Mouse (Mus musculus): ENCODE measurements around the gene Mmp7. TPM values are rescaled to one million over a fixed set of nuclear protein-coding genes. Genes with fewer than 3 reads are reported as not detected.

The Mmp7 gene
- polyA plus RNA-seq, 1 experiment = not detected

DNA sequence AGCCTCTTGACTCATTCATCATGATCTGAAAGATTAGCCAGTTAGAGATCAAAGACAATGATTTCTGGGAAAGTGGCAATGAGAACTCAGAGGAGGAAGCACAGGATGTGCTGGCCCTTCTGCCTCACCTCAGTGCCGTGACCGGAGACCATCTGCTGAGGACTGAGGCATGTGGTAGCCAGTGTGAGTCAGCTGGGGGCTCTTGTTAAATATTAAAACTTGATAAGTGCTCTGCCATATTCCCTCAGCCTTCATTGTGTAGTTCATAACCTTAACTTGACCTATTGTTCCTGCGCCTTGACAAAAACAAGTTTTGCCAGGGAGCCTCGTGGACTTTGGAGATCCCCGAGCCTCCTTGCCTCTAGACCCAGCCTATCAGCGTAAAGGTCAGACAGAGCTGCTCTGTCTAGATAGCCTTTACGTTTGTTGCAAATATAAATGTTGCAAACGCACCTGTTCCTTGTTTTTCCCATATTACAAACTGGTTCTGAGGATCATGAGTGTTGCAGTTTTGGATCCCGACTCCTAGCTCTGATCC, 9.7 kb upstream of the Mmp7 start:
- Histone ChIP-seq H3ac (ENCODE audit: control insufficient read depth, insufficient read length) (no peak overlapping the region), H3K79me2 (ENCODE audit: control insufficient read depth, insufficient read depth) (no peaks in the 10 kb centered on the region), H3K4me2 (ENCODE audit: low read depth) (no peak overlapping the region), H3K4me3 (no peak overlapping the region), H3K27me3 (ENCODE audit: control insufficient read depth, insufficient read depth, insufficient read length) (no peaks in the 10 kb centered on the region), H3K36me3 (ENCODE audit: control insufficient read depth, insufficient read depth) (no peaks in the 10 kb centered on the region)
- TF ChIP-seq SRF (IDR thresholded peaks at IDR 0.05; ENCODE audit: control insufficient read depth, insufficient read length, low read depth) = no peak
- TF ChIP-seq REST (IDR thresholded peaks at IDR 0.05; ENCODE audit: insufficient read depth, insufficient read length) = no peak
- no peak for TF ChIP-seq POLR2A (IDR thresholded peaks at IDR 0.05; ENCODE audit: insufficient read length, low read depth)
- no peak for TF ChIP-seq MYOG (IDR thresholded peaks at IDR 0.05; ENCODE audit: control insufficient read depth in 1 of 3, insufficient read depth in 1 of 3, insufficient read length in 2 of 3, low read depth in 2 of 3)
- no peak for TF ChIP-seq TCF3 (IDR thresholded peaks at IDR 0.05; ENCODE audit: insufficient read length, low read depth)
- TF ChIP-seq E2F4 (IDR thresholded peaks at IDR 0.05; ENCODE audit: insufficient read depth) = no peak
- no peak for TF ChIP-seq CEBPB (IDR thresholded peaks at IDR 0.05; ENCODE audit: insufficient read depth, poor library complexity, severe bottlenecking)

DNA sequence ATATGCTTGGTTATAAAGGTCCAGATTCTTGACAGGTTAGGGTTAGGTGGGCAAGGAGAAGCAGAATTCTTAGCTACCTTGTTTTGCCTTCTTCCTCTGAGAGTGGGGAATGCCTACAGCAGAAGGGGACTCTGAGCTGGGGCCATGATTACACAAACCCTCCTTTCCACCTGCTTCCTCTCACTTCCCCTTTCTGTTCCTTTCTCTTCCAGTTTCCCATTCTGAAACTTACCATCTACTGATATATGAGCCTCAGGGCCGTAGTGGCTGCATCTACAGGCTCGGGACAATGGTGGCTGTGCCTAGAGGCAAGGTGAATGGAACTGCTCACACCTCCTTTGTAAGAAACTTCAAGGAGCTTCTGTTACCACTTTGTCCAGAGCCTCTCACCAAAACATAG, 5.9 kb upstream of the Mmp7 start:
- no peak overlapping the region for H3K4me2 ChIP-seq (ENCODE audit: low read depth)
- TF ChIP-seq USF1 (IDR thresholded peaks at IDR 0.05; ENCODE audit: low read depth) (no peak), POLR2AphosphoS2 (IDR thresholded peaks at IDR 0.05; ENCODE audit: insufficient read length, low read depth) (no peak), SRF (IDR thresholded peaks at IDR 0.05; ENCODE audit: control insufficient read depth, insufficient read length, low read depth) (no peak), POLR2A (IDR thresholded peaks at IDR 0.05; ENCODE audit: insufficient read length, low read depth) (no peak), TCF12 (IDR thresholded peaks at IDR 0.05; ENCODE audit: insufficient read depth, poor library complexity, severe bottlenecking) (no peak), MYOD1 (IDR thresholded peaks at IDR 0.05; ENCODE audit: control insufficient read depth in 1 of 3, insufficient read length in 2 of 3, low read depth in 2 of 3) (no peak), MYOG (IDR thresholded peaks at IDR 0.05; ENCODE audit: control insufficient read depth in 1 of 3, insufficient read depth in 1 of 3, insufficient read length in 2 of 3, low read depth in 2 of 3) (no peak), CEBPB (IDR thresholded peaks at IDR 0.05; ENCODE audit: insufficient read depth, poor library complexity, severe bottlenecking) (no peak), TCF3 (IDR thresholded peaks at IDR 0.05; ENCODE audit: insufficient read length, low read depth) (no peak), MAX (IDR thresholded peaks at IDR 0.05; ENCODE audit: low read depth) (no peak), E2F4 (IDR thresholded peaks at IDR 0.05; ENCODE audit: insufficient read depth) (no peak), REST (IDR thresholded peaks at IDR 0.05; ENCODE audit: insufficient read depth, insufficient read length) (no peak)
- H3K36me3 ChIP-seq (ENCODE audit: control insufficient read depth, insufficient read depth) = no peaks in the 10 kb centered on the region
- no peaks in the 10 kb centered on the region for H3K79me2 ChIP-seq (ENCODE audit: control insufficient read depth, insufficient read depth)
- no peaks in the 10 kb centered on the region for H3K27me3 ChIP-seq (ENCODE audit: control insufficient read depth, insufficient read depth, insufficient read length)
- no peak overlapping the region for H3ac ChIP-seq (ENCODE audit: control insufficient read depth, insufficient read length)
- no peak overlapping the region for H3K4me3 ChIP-seq

DNA sequence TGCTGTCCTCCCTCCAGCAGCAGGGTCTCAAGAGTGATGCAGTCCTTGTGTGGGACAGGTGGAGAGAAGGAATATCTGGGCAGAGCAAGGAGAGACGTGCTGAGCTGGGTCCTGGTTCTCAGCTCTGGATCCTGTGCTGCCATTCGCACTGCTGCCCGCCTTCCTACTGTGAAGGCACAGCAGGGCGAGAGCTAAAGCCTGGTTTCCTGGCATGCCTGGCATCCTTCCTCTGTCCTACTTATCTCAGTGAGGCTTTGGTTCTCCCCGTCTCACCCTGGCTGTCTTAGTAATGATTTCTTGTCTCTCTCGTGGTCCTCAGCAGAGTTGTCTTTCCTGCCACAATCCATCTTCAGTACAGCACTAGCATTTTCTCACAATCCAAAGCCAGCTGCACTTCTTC, 2.1 kb upstream of the Mmp7 start:
- no peak for TF ChIP-seq E2F4 (IDR thresholded peaks at IDR 0.05; ENCODE audit: insufficient read depth)
- TF ChIP-seq TCF12 (IDR thresholded peaks at IDR 0.05; ENCODE audit: insufficient read depth, poor library complexity, severe bottlenecking) = no peak
- no peak for TF ChIP-seq MAX (IDR thresholded peaks at IDR 0.05; ENCODE audit: low read depth)
- no peak for TF ChIP-seq REST (IDR thresholded peaks at IDR 0.05; ENCODE audit: insufficient read depth, insufficient read length)
- no peak for TF ChIP-seq POLR2A (IDR thresholded peaks at IDR 0.05; ENCODE audit: insufficient read length, low read depth)
- no peak for TF ChIP-seq TCF3 (IDR thresholded peaks at IDR 0.05; ENCODE audit: insufficient read length, low read depth)
- no peak for TF ChIP-seq POLR2AphosphoS2 (IDR thresholded peaks at IDR 0.05; ENCODE audit: insufficient read length, low read depth)
- TF ChIP-seq MYOG (IDR thresholded peaks at IDR 0.05; ENCODE audit: control insufficient read depth in 1 of 3, insufficient read depth in 1 of 3, insufficient read length in 2 of 3, low read depth in 2 of 3) = no peak
- TF ChIP-seq CEBPB (IDR thresholded peaks at IDR 0.05; ENCODE audit: insufficient read depth, poor library complexity, severe bottlenecking) = no peak
- TF ChIP-seq USF1 (IDR thresholded peaks at IDR 0.05; ENCODE audit: low read depth) = no peak
- TF ChIP-seq SRF (IDR thresholded peaks at IDR 0.05; ENCODE audit: control insufficient read depth, insufficient read length, low read depth) = no peak
- TF ChIP-seq MYOD1 (IDR thresholded peaks at IDR 0.05; ENCODE audit: control insufficient read depth in 1 of 3, insufficient read length in 2 of 3, low read depth in 2 of 3) = no peak
- Histone ChIP-seq H3K36me3 (ENCODE audit: control insufficient read depth, insufficient read depth) (no peaks in the 10 kb centered on the region), H3K4me3 (no peak overlapping the region), H3K79me2 (ENCODE audit: control insufficient read depth, insufficient read depth) (no peaks in the 10 kb centered on the region), H3K4me2 (ENCODE audit: low read depth) (no peak overlapping the region), H3ac (ENCODE audit: control insufficient read depth, insufficient read length) (no peak overlapping the region), H3K27me3 (ENCODE audit: control insufficient read depth, insufficient read depth, insufficient read length) (no peaks in the 10 kb centered on the region)

DNA sequence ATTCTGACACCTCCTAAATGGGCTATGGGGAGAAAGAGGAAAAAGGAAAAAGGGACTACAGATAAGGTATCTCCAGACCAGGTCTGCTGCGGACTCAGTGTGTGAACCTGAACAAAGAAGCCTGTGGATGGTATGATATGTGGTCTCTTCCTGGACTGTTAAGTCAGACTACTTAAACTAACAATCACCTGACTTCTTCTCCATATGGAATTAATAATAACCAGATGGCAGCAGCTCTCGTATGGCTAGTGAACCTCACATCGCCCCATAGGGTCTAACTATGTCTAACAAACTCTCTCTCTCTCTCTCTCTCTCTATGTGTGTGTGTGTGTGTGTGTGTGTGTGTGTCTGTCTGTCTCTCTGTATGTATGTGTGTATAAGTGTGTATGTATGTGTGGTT, 2.1 kb downstream of the Mmp7 start:
- TF ChIP-seq CEBPB (IDR thresholded peaks at IDR 0.05; ENCODE audit: insufficient read depth, poor library complexity, severe bottlenecking) = no peak
- TF ChIP-seq E2F4 (IDR thresholded peaks at IDR 0.05; ENCODE audit: insufficient read depth) = no peak
- no peak for TF ChIP-seq TCF12 (IDR thresholded peaks at IDR 0.05; ENCODE audit: insufficient read depth, poor library complexity, severe bottlenecking)
- TF ChIP-seq POLR2A (IDR thresholded peaks at IDR 0.05; ENCODE audit: insufficient read length, low read depth) = no peak
- no peak for TF ChIP-seq USF1 (IDR thresholded peaks at IDR 0.05; ENCODE audit: low read depth)
- no peaks in the 10 kb centered on the region for H3K36me3 ChIP-seq (ENCODE audit: control insufficient read depth, insufficient read depth)
- no peaks in the 10 kb centered on the region for H3K79me2 ChIP-seq (ENCODE audit: control insufficient read depth, insufficient read depth)
- H3K4me3 ChIP-seq = no peak overlapping the region
- no peak overlapping the region for H3K4me2 ChIP-seq (ENCODE audit: low read depth)
- no peak overlapping the region for H3ac ChIP-seq (ENCODE audit: control insufficient read depth, insufficient read length)
- H3K27me3 ChIP-seq (ENCODE audit: control insufficient read depth, insufficient read depth, insufficient read length) = peaks cover 4% of the 10 kb centered on the region

DNA sequence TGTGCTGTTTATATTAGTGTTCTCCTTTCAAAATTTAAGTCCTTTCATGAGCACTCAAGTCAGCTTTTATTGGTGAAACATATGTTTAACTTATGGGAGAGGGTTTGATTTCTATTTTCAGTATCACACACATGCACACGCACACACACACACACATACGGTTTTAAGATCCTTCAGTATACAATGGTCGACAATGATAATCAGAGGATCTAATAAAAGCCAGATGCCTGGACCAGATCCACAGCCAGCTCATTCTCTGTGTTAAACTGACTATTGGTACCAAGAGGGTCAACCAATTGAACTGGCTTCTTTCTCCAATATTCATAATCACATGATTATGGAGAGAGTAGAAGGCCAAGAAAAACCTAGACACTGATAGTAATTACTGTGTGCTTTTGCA, 3.8 kb downstream of the Mmp7 start:
- Histone ChIP-seq H3K4me2 (ENCODE audit: low read depth) (no peak overlapping the region), H3K36me3 (ENCODE audit: control insufficient read depth, insufficient read depth) (no peaks in the 10 kb centered on the region), H3K27me3 (ENCODE audit: control insufficient read depth, insufficient read depth, insufficient read length) (peaks cover 4% of the 10 kb centered on the region), H3ac (ENCODE audit: control insufficient read depth, insufficient read length) (no peak overlapping the region), H3K4me3 (no peak overlapping the region), H3K79me2 (ENCODE audit: control insufficient read depth, insufficient read depth) (no peaks in the 10 kb centered on the region)
- TF ChIP-seq POLR2AphosphoS2 (IDR thresholded peaks at IDR 0.05; ENCODE audit: insufficient read length, low read depth) = no peak
